Mouse (Mus musculus) small intestine, adult 2 months (tissue): ENCODE measurements at regions not wholly inside any gene's neighbourhood (a gene's known extent, or its start where the extent isn't known, plus 50 kb on each side); places are given as distances from the start of the nearest gene placed in this dataset.

Experiments
- CTCF ChIP-seq: fragments of 200-500 bp; IDR thresholded peaks from 2 replicates; pipeline ENCODE4 v1.5.1; 2012; ENCODE audit warnings: low read depth, mild to moderate bottlenecking, control low read depth, inconsistent platforms, low read length, moderate library complexity, mixed read lengths; ENCODE audit not compliant: insufficient replicate concordance, insufficient read length; ENCODE audit errors: extremely low read depth
- POLR2A ChIP-seq: fragments of 200-500 bp; IDR thresholded peaks from 2 replicates; pipeline ENCODE4 v1.6.1; 2012; ENCODE audit warnings: low read depth, mild to moderate bottlenecking, control low read depth, inconsistent platforms, low read length, moderate library complexity

DNA sequence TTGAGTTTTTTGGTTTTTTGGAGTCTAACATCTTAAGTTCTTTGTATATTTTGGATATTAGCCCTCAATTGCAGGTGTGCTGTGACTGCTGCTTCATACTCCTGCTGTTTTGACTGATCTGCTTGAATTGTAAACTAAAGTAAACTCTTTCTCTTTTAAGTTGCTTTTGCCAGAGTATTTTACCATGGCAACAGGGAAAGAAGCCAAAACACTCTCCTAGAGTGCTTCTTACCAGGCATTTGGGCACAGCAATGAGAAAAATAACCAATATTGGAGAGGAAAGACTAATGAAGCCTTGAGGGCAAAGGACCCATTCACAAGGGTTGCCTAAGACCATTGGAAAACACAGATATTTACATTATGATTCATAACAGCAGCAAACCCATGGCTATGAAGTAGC is 437.3 kb downstream of the Wdr11 start:
- TF ChIP-seq CTCF (no peak), POLR2A (no peak)
